ENCODE assay signal across 8 mouse cellular contexts in genomic region chr19:6401951-6402350, GRCm38 (mm10). TPM values are rescaled to one million over a fixed set of nuclear protein-coding genes. Genes with fewer than 3 reads are reported as not detected.
A peak's percentile ranks its signal among the peaks of the same experiment; 100 is the strongest.
DNase-seq lines count a peak whose midpoint lies in the region; ATAC-seq lines count a peak whose summit lies in the region.

No protein-coding gene starts in this region.

- DNase-seq in kidney, postnatal 10 days = peak; percentile 86
- peak; percentile 70 for DNase-seq in lung, postnatal 36 days
- no peak for DNase-seq in left cerebral cortex, adult 9 months (ENCODE audit: low spot score in 2 of 2)
- no peak for DNase-seq in left cerebral cortex, postnatal 14 days (ENCODE audit: low spot score in 2 of 2)

- H3K27me3 ChIP-seq in erythroblast, embryonic 14.5 days (ENCODE audit: control insufficient read depth) = peaks cover 59% of the 10 kb centered on the region
- peaks cover 2% of the 10 kb centered on the region; the same call in 1 of the 2 replicates for H3K27me3 ChIP-seq in heart, embryonic 12.5 days (replicated peaks)

- H3K4me1 ChIP-seq in erythroblast, embryonic 14.5 days (ENCODE audit: control insufficient read depth) = peaks cover 31% of the 10 kb centered on the region
- peaks cover 44% of the 10 kb centered on the region for H3K4me1 ChIP-seq in heart, embryonic 12.5 days (replicated peaks)

- ATAC-seq in erythroblast, adult 5-6 weeks (replicated peaks; ENCODE audit: low FRiP score, poor library complexity, severe bottlenecking) = no peak
- ATAC-seq in heart, embryonic 12.5 days (ENCODE audit: insufficient number of reproducible peaks, low FRiP score) = peak; percentile 6; the same call in 1 of the 2 replicates
- ATAC-seq in cerebellum, adult (ENCODE audit: insufficient number of reproducible peaks, low FRiP score, low TSS enrichment) = no peak

- intact Hi-C loops in left cerebral cortex, postnatal 14 days (cut with DNase I) = no loop called here

- H3K4me3 ChIP-seq in erythroblast, embryonic 14.5 days (replicated peaks) = peak overlapping the region; percentile 52
- H3K4me3 ChIP-seq in heart, embryonic 12.5 days = peak overlapping the region; percentile 61

- no peaks in the 10 kb centered on the region; the same call in 1 of the 2 replicates for H3K36me3 ChIP-seq in erythroblast, embryonic 14.5 days (ENCODE audit: control insufficient read depth)
- no peaks in the 10 kb centered on the region for H3K36me3 ChIP-seq in heart, embryonic 12.5 days

- WGBS in heart, embryonic 12.5 days = 9% methylated on average over 9 of the region's 9 CpGs

- H3K9ac ChIP-seq in heart, embryonic 12.5 days = peak overlapping the region; percentile 55; the same call in 1 of the 2 replicates

- peaks cover 3% of the 10 kb centered on the region; the same call in 1 of the 2 replicates for H3K9me3 ChIP-seq in erythroblast, embryonic 14.5 days (ENCODE audit: control insufficient read depth, low read length)
- H3K9me3 ChIP-seq in heart, embryonic 12.5 days (replicated peaks) = no peaks in the 10 kb centered on the region

- no peak overlapping the region for H3K27ac ChIP-seq in heart, embryonic 12.5 days (ENCODE audit: poor library complexity, severe bottlenecking)

- H3K4me2 ChIP-seq in heart, embryonic 12.5 days = peak overlapping the region; percentile 99

RNA-seq across cellular contexts. Expression of gene Rasgrp2, which starts 2.8 kb away (rescaled TPM):
- 0.71 and 0.73 TPM in 2 replicates for polyA plus RNA-seq in erythroblast, embryonic 14.5 days (2012)
- 55.4 and 90.1 TPM in 2 replicates for total RNA-seq in erythroblast, adult 5-6 weeks (2015; ENCODE audit: low replicate concordance)
- 31.9 and 39.0 TPM in 2 replicates for total RNA-seq in erythroblast, adult 5-6 weeks (2017; ENCODE audit: low replicate concordance)
- 43.8 and 45.8 TPM in 2 replicates for polyA plus RNA-seq in heart, embryonic 12.5 days (2016; fragmentation: Nextera tagmentation; extraction: Ambion mirVana)
- 10 to 100 TPM; 83.3 to 87.2 TPM for total RNA-seq in left cerebral cortex, postnatal 14 days (2021)

RNA-seq across cellular contexts. Expression of gene Nrxn2, which starts 16.6 kb away (rescaled TPM):
- polyA plus RNA-seq in erythroblast, embryonic 14.5 days (2012) = 0.03 TPM in 1 of 2 replicates, not detected in the other
- total RNA-seq in erythroblast, adult 5-6 weeks (2015; ENCODE audit: low replicate concordance) = not detected in 2 replicates
- not detected in 2 replicates for total RNA-seq in erythroblast, adult 5-6 weeks (2017; ENCODE audit: low replicate concordance)
- 0.26 and 0.52 TPM in 2 replicates for polyA plus RNA-seq in heart, embryonic 12.5 days (2016; fragmentation: Nextera tagmentation; extraction: Ambion mirVana)
- total RNA-seq in left cerebral cortex, postnatal 14 days (2021) = 100 to 1,000 TPM; 700 to 756 TPM

RNA-seq across cellular contexts. Expression of gene Pygm, which starts 17.8 kb away (rescaled TPM):
- 0.08 and 0.14 TPM in 2 replicates for polyA plus RNA-seq in erythroblast, embryonic 14.5 days (2012)
- total RNA-seq in erythroblast, adult 5-6 weeks (2015; ENCODE audit: low replicate concordance) = not detected in 2 replicates
- total RNA-seq in erythroblast, adult 5-6 weeks (2017; ENCODE audit: low replicate concordance) = not detected in 2 replicates
- polyA plus RNA-seq in heart, embryonic 12.5 days (2016; fragmentation: Nextera tagmentation; extraction: Ambion mirVana) = 224 and 234 TPM in 2 replicates
- 10 to 100 TPM; 20.6 to 31.9 TPM for total RNA-seq in left cerebral cortex, postnatal 14 days (2021)

RNA-seq across cellular contexts. Expression of gene Sf1, which starts 38.5 kb away (rescaled TPM):
- 134 and 140 TPM in 2 replicates for polyA plus RNA-seq in erythroblast, embryonic 14.5 days (2012)
- total RNA-seq in erythroblast, adult 5-6 weeks (2015; ENCODE audit: low replicate concordance) = 71.3 and 72.7 TPM in 2 replicates
- total RNA-seq in erythroblast, adult 5-6 weeks (2017; ENCODE audit: low replicate concordance) = 42.1 and 81.4 TPM in 2 replicates
- 127 and 130 TPM in 2 replicates for polyA plus RNA-seq in heart, embryonic 12.5 days (2016; fragmentation: Nextera tagmentation; extraction: Ambion mirVana)
- total RNA-seq in left cerebral cortex, postnatal 14 days (2021) = 100 to 1,000 TPM; 185 to 186 TPM

Comparison
In these comparisons a context has a peak if more than half of its experiments do, and no peak if none do; other contexts are left out.
1. DNase-seq: peak in kidney, postnatal 10 days (single experiment) and lung, postnatal 36 days (single experiment); none in left cerebral cortex, adult 9 months (0 of 2) and left cerebral cortex, postnatal 14 days (0 of 2).
2. RNA of gene Nrxn2, which starts 16.6 kb away (total RNA-seq): 700 to 756 TPM in left cerebral cortex, postnatal 14 days; not detected in erythroblast, adult 5-6 weeks; every median in the first group is over 100 times any median in the second.
3. RNA of gene Pygm, which starts 17.8 kb away (total RNA-seq): 20.6 to 31.9 TPM in left cerebral cortex, postnatal 14 days; not detected in erythroblast, adult 5-6 weeks; every median in the first group is over 10 times any median in the second.